Comparison of ENCODE assay signal across 33 mouse cellular contexts in the genomic region with DNA sequence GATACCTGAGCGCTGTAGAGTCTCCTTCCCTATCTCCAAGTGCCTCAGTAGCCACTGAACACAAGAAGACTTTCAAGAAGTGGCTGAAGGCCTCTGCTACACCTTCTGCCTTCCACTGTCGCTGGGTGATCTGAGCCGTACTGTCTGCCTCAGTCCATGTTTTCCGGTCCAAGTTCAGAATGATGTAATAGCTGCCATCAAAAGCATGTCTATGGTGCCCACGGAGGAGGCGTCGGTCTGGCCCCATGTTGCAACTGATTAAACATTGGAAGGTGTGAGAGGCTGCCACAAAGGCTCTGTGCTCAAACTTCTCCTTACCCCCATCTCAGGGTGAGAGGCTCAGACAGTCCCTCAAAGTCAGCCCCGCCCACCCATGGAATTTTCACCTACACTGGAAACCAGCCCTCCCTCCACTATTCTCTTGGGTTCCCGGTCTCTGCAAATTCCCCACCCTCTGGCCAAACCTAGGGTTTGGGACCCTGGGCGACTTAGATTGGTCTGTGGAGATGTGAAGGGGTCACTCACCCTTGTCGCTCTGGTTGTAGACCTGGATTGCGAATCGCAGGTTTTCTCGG. TPM values are rescaled to one million over a fixed set of nuclear protein-coding genes. Genes with fewer than 3 reads are reported as not detected.
DNase-seq lines count a peak whose midpoint lies in the region; ATAC-seq and TF ChIP-seq lines count a peak whose summit lies in the region.
"Had no signal": no experiment of that assay in that cellular context is flagged by ENCODE, and none has a peak within 500 bp of the region (broad histone marks: within the 10 kb centered on the region; RNA-seq: fewer than 3 reads in every experiment).

No protein-coding gene starts in this region.

- DNase-seq in R1 (ENCODE audit: low read depth, low spot score) = peak; percentile 90
- DNase-seq in liver, postnatal 0 days = peak; percentile 21
- DNase-seq in stomach, postnatal 0 days (ENCODE audit: low spot score) = no peak
- DNase-seq in midbrain, embryonic 10.5 days (ENCODE audit: low spot score) = no peak
- no peak for DNase-seq in cerebellum, adult 8-10 months
- DNase-seq: adrenal gland, postnatal 10 days; cerebellum, adult 11 months; cerebellum, adult 9-11 months; forebrain, postnatal 0 days; gastrocnemius, postnatal 10 days; heart, postnatal 36 days; kidney, adult 11 months; kidney, postnatal 25 days; lung, embryonic 14.5 days had no signal

- no peak for TF ChIP-seq EP300 in liver, postnatal 0 days (IDR thresholded peaks at IDR 0.05; ENCODE audit: low read depth)
- TF ChIP-seq EP300 in stomach, postnatal 0 days (optimal IDR thresholded peaks at IDR 0.05) = no peak

- H3K36me3 ChIP-seq in intestine, embryonic 15.5 days = no peaks in the 10 kb centered on the region
- H3K36me3 ChIP-seq in intestine, postnatal 0 days (ENCODE audit: control insufficient read depth, insufficient read depth) = no peaks in the 10 kb centered on the region
- H3K36me3 ChIP-seq in liver, embryonic 12.5 days = no peaks in the 10 kb centered on the region
- no peaks in the 10 kb centered on the region for H3K36me3 ChIP-seq in liver, postnatal 0 days (replicated peaks; ENCODE audit: insufficient read depth, low read length)
- H3K36me3 ChIP-seq in stomach, postnatal 0 days (ENCODE audit: control insufficient read depth, insufficient read depth, low read length) = no peaks in the 10 kb centered on the region
- H3K36me3 ChIP-seq in midbrain, embryonic 10.5 days = no peaks in the 10 kb centered on the region
- H3K36me3 ChIP-seq: forebrain, embryonic 12.5 days; hindbrain, embryonic 12.5 days; kidney, embryonic 15.5 days; limb, embryonic 12.5 days; midbrain, embryonic 12.5 days; neural tube, embryonic 12.5 days had no signal

- H3K9me3 ChIP-seq in intestine, embryonic 15.5 days = no peaks in the 10 kb centered on the region
- no peaks in the 10 kb centered on the region for H3K9me3 ChIP-seq in intestine, postnatal 0 days (ENCODE audit: control insufficient read depth)
- H3K9me3 ChIP-seq in liver, embryonic 12.5 days (replicated peaks) = no peaks in the 10 kb centered on the region
- no peaks in the 10 kb centered on the region for H3K9me3 ChIP-seq in liver, postnatal 0 days (ENCODE audit: low read length)
- no peaks in the 10 kb centered on the region for H3K9me3 ChIP-seq in stomach, postnatal 0 days (ENCODE audit: control insufficient read depth, low read length)
- no peaks in the 10 kb centered on the region for H3K9me3 ChIP-seq in midbrain, embryonic 10.5 days (replicated peaks)
- H3K9me3 ChIP-seq: forebrain, embryonic 12.5 days; hindbrain, embryonic 12.5 days; kidney, embryonic 15.5 days; limb, embryonic 12.5 days; midbrain, embryonic 12.5 days; neural tube, embryonic 12.5 days had no signal

- H3K4me1 ChIP-seq in intestine, embryonic 15.5 days (replicated peaks) = no peaks in the 10 kb centered on the region
- H3K4me1 ChIP-seq in intestine, postnatal 0 days (replicated peaks; ENCODE audit: control insufficient read depth, insufficient read depth, low read length) = no peaks in the 10 kb centered on the region
- H3K4me1 ChIP-seq in liver, embryonic 12.5 days = no peaks in the 10 kb centered on the region
- H3K4me1 ChIP-seq in liver, postnatal 0 days (ENCODE audit: insufficient read depth) = 0 out of 2 replicates have a peak, but pooled peaks cover 3% of the 10 kb centered on the region
- H3K4me1 ChIP-seq in stomach, postnatal 0 days (replicated peaks; ENCODE audit: control insufficient read depth, insufficient read depth) = no peaks in the 10 kb centered on the region
- no peaks in the 10 kb centered on the region for H3K4me1 ChIP-seq in midbrain, embryonic 10.5 days
- H3K4me1 ChIP-seq: forebrain, embryonic 12.5 days; hindbrain, embryonic 12.5 days; kidney, embryonic 15.5 days; limb, embryonic 12.5 days; midbrain, embryonic 12.5 days; neural tube, embryonic 12.5 days had no signal

- no peaks in the 10 kb centered on the region; the same call in 1 of the 2 replicates for H3K27me3 ChIP-seq in intestine, embryonic 15.5 days (replicated peaks)
- no peaks in the 10 kb centered on the region for H3K27me3 ChIP-seq in intestine, postnatal 0 days (replicated peaks; ENCODE audit: control insufficient read depth, insufficient read depth, low read length)
- H3K27me3 ChIP-seq in liver, embryonic 12.5 days (replicated peaks) = peaks cover 13% of the 10 kb centered on the region; the same call in 1 of the 2 replicates
- H3K27me3 ChIP-seq in liver, postnatal 0 days (ENCODE audit: insufficient read depth, low read length) = no peaks in the 10 kb centered on the region
- no peaks in the 10 kb centered on the region for H3K27me3 ChIP-seq in stomach, postnatal 0 days (ENCODE audit: control insufficient read depth, insufficient read depth, low read length)
- H3K27me3 ChIP-seq in midbrain, embryonic 10.5 days (ENCODE audit: low read depth, poor library complexity, severe bottlenecking) = no peaks in the 10 kb centered on the region
- H3K27me3 ChIP-seq: CH12.LX; forebrain, embryonic 12.5 days; hindbrain, embryonic 12.5 days; kidney, embryonic 15.5 days; limb, embryonic 12.5 days; midbrain, embryonic 12.5 days; neural tube, embryonic 12.5 days had no signal

- no peak for TF ChIP-seq CTCF in intestine, postnatal 0 days (IDR thresholded peaks at IDR 0.05; ENCODE audit: low read depth)
- no peak for TF ChIP-seq CTCF in liver, postnatal 0 days (IDR thresholded peaks at IDR 0.05; ENCODE audit: low read depth)
- no peak for TF ChIP-seq CTCF in stomach, postnatal 0 days (IDR thresholded peaks at IDR 0.05; ENCODE audit: low read depth)

- no peak overlapping the region for H3K9ac ChIP-seq in intestine, embryonic 15.5 days
- H3K9ac ChIP-seq in intestine, postnatal 0 days (ENCODE audit: low read depth, low read length) = no peak overlapping the region
- H3K9ac ChIP-seq in liver, embryonic 12.5 days = no peak overlapping the region
- H3K9ac ChIP-seq in liver, postnatal 0 days (replicated peaks) = no peak overlapping the region
- H3K9ac ChIP-seq in stomach, postnatal 0 days (ENCODE audit: low read length) = no peak overlapping the region
- H3K9ac ChIP-seq: forebrain, embryonic 12.5 days; forebrain, postnatal 0 days; hindbrain, embryonic 12.5 days; kidney, embryonic 15.5 days; limb, embryonic 12.5 days; lung, embryonic 14.5 days; midbrain, embryonic 12.5 days; neural tube, embryonic 12.5 days had no signal

- no peak overlapping the region for H3K27ac ChIP-seq in intestine, embryonic 15.5 days
- no peak overlapping the region for H3K27ac ChIP-seq in intestine, postnatal 0 days (ENCODE audit: low read depth, low read length)
- H3K27ac ChIP-seq in liver, embryonic 12.5 days = no peak overlapping the region
- no peak overlapping the region; the same call in 1 of the 2 replicates for H3K27ac ChIP-seq in liver, postnatal 0 days (ENCODE audit: low read depth)
- no peak overlapping the region for H3K27ac ChIP-seq in stomach, postnatal 0 days (replicated peaks)
- H3K27ac ChIP-seq in midbrain, embryonic 10.5 days (replicated peaks) = no peak overlapping the region
- H3K27ac ChIP-seq: forebrain, embryonic 12.5 days; hindbrain, embryonic 12.5 days; hindbrain, postnatal 0 days; kidney, embryonic 15.5 days; limb, embryonic 12.5 days; midbrain, embryonic 12.5 days; neural tube, embryonic 12.5 days had no signal

- ATAC-seq in intestine, embryonic 15.5 days = peak; percentile 34; the same call in 1 of the 2 replicates
- ATAC-seq in intestine, postnatal 0 days = no peak
- 0 out of 2 replicates have a peak, but pooled peaks have one; percentile 24 for ATAC-seq in liver, embryonic 12.5 days
- ATAC-seq in liver, postnatal 0 days = peak; percentile 85
- ATAC-seq in stomach, postnatal 0 days (ENCODE audit: low FRiP score, low TSS enrichment) = no peak
- ATAC-seq: forebrain, postnatal 0 days; hindbrain, postnatal 0 days had no signal

- no peak overlapping the region for H3K4me3 ChIP-seq in intestine, embryonic 15.5 days (replicated peaks)
- no peak overlapping the region for H3K4me3 ChIP-seq in intestine, postnatal 0 days (ENCODE audit: low read depth, low read length)
- no peak overlapping the region for H3K4me3 ChIP-seq in liver, embryonic 12.5 days
- H3K4me3 ChIP-seq in liver, postnatal 0 days (ENCODE audit: low read depth, low read length) = no peak overlapping the region
- no peak overlapping the region for H3K4me3 ChIP-seq in stomach, postnatal 0 days (ENCODE audit: low read depth, low read length)
- no peak overlapping the region for H3K4me3 ChIP-seq in midbrain, embryonic 10.5 days
- H3K4me3 ChIP-seq: erythroblast, embryonic 14.5 days; forebrain, embryonic 12.5 days; hindbrain, embryonic 12.5 days; kidney, embryonic 15.5 days; limb, embryonic 12.5 days; midbrain, embryonic 12.5 days; myocyte; neural tube, embryonic 12.5 days had no signal

- no peak overlapping the region for H3K4me2 ChIP-seq in intestine, embryonic 15.5 days (replicated peaks)
- no peak overlapping the region for H3K4me2 ChIP-seq in intestine, postnatal 0 days (replicated peaks; ENCODE audit: low read depth)
- no peak overlapping the region for H3K4me2 ChIP-seq in liver, embryonic 12.5 days
- no peak overlapping the region for H3K4me2 ChIP-seq in liver, postnatal 0 days (ENCODE audit: low read depth, low read length)
- H3K4me2 ChIP-seq in stomach, postnatal 0 days (replicated peaks; ENCODE audit: low read depth) = no peak overlapping the region
- H3K4me2 ChIP-seq: forebrain, embryonic 12.5 days; heart, embryonic 11.5 days; hindbrain, embryonic 12.5 days; kidney, embryonic 15.5 days; limb, embryonic 12.5 days; lung, embryonic 14.5 days; midbrain, embryonic 12.5 days; neural tube, embryonic 12.5 days had no signal

- 77% methylated on average over 14 of the region's 14 CpGs for WGBS in intestine, embryonic 15.5 days
- 64% methylated on average over 14 of the region's 14 CpGs for WGBS in intestine, postnatal 0 days
- WGBS in liver, embryonic 12.5 days (ENCODE audit: insufficient replicate concordance) = 69% methylated on average over 14 of the region's 14 CpGs
- 65% methylated on average over 14 of the region's 14 CpGs for WGBS in liver, postnatal 0 days (ENCODE audit: insufficient replicate concordance)
- 71% methylated on average over 14 of the region's 14 CpGs for WGBS in stomach, postnatal 0 days
- WGBS in midbrain, embryonic 10.5 days = 83% methylated on average over 14 of the region's 14 CpGs

RNA-seq across cellular contexts. Expression of a gene that starts 10.6 kb away (rescaled TPM):
- polyA plus RNA-seq in intestine, embryonic 15.5 days (2015; fragmentation: Nextera tagmentation; extraction: Ambion mirVana) = not detected in 2 replicates
- polyA plus RNA-seq in intestine, postnatal 0 days (2015; fragmentation: Nextera tagmentation; extraction: Ambion mirVana) = not detected in 2 replicates
- not detected in 2 replicates for polyA plus RNA-seq in liver, embryonic 12.5 days (2016; fragmentation: Nextera tagmentation; extraction: Ambion mirVana)
- polyA plus RNA-seq in liver, postnatal 0 days (2015; fragmentation: Nextera tagmentation; extraction: Ambion mirVana) = not detected in 2 replicates
- not detected in 2 replicates for polyA plus RNA-seq in stomach, postnatal 0 days (2015; fragmentation: Nextera tagmentation; extraction: Ambion mirVana)
- not detected in 2 replicates for polyA plus RNA-seq in midbrain, embryonic 10.5 days (2016; fragmentation: Nextera tagmentation; extraction: Ambion mirVana)
- polyA plus RNA-seq: C2C12; embryonic facial prominence, embryonic 14.5 days; erythroblast, embryonic 14.5 days; forebrain, embryonic 12.5 days; gonadal fat pad, adult 2 months; heart, embryonic 11.5 days; heart, embryonic 16.5 days; kidney, embryonic 15.5 days; limb, embryonic 12.5 days; lung, embryonic 14.5 days; myocyte; neural tube, embryonic 12.5 days; stomach, embryonic 14.5 days had no signal

RNA-seq across cellular contexts. Expression of a gene that starts 12.0 kb away (rescaled TPM):
- polyA plus RNA-seq in intestine, embryonic 15.5 days (2015; fragmentation: Nextera tagmentation; extraction: Ambion mirVana) = 6.3 TPM in 2 replicates
- polyA plus RNA-seq in intestine, postnatal 0 days (2015; fragmentation: Nextera tagmentation; extraction: Ambion mirVana) = 5.6 and 6.4 TPM in 2 replicates
- polyA plus RNA-seq in liver, embryonic 12.5 days (2016; fragmentation: Nextera tagmentation; extraction: Ambion mirVana) = 3.9 and 5.2 TPM in 2 replicates
- polyA plus RNA-seq in liver, postnatal 0 days (2015; fragmentation: Nextera tagmentation; extraction: Ambion mirVana) = 4.1 and 5.6 TPM in 2 replicates
- polyA plus RNA-seq in stomach, postnatal 0 days (2015; fragmentation: Nextera tagmentation; extraction: Ambion mirVana) = 4.5 and 5.2 TPM in 2 replicates
- 8.8 and 10.6 TPM in 2 replicates for polyA plus RNA-seq in midbrain, embryonic 10.5 days (2016; fragmentation: Nextera tagmentation; extraction: Ambion mirVana)

RNA-seq across cellular contexts. Expression of a gene that starts 12.0 kb away (rescaled TPM):
- polyA plus RNA-seq in intestine, embryonic 15.5 days (2015; fragmentation: Nextera tagmentation; extraction: Ambion mirVana) = 69.5 and 76.3 TPM in 2 replicates
- 59.1 and 60.1 TPM in 2 replicates for polyA plus RNA-seq in intestine, postnatal 0 days (2015; fragmentation: Nextera tagmentation; extraction: Ambion mirVana)
- 32.7 and 33.5 TPM in 2 replicates for polyA plus RNA-seq in liver, embryonic 12.5 days (2016; fragmentation: Nextera tagmentation; extraction: Ambion mirVana)
- 19.3 and 23.7 TPM in 2 replicates for polyA plus RNA-seq in liver, postnatal 0 days (2015; fragmentation: Nextera tagmentation; extraction: Ambion mirVana)
- polyA plus RNA-seq in stomach, postnatal 0 days (2015; fragmentation: Nextera tagmentation; extraction: Ambion mirVana) = 49.4 and 58.6 TPM in 2 replicates
- polyA plus RNA-seq in midbrain, embryonic 10.5 days (2016; fragmentation: Nextera tagmentation; extraction: Ambion mirVana) = 88.5 and 96.7 TPM in 2 replicates

RNA-seq across cellular contexts. Expression of a gene that starts 18.9 kb away (rescaled TPM):
- polyA plus RNA-seq in intestine, embryonic 15.5 days (2015; fragmentation: Nextera tagmentation; extraction: Ambion mirVana) = 95.4 and 99.5 TPM in 2 replicates
- 91.6 and 96.1 TPM in 2 replicates for polyA plus RNA-seq in intestine, postnatal 0 days (2015; fragmentation: Nextera tagmentation; extraction: Ambion mirVana)
- 44.5 and 47.3 TPM in 2 replicates for polyA plus RNA-seq in liver, embryonic 12.5 days (2016; fragmentation: Nextera tagmentation; extraction: Ambion mirVana)
- 39.9 and 41.7 TPM in 2 replicates for polyA plus RNA-seq in liver, postnatal 0 days (2015; fragmentation: Nextera tagmentation; extraction: Ambion mirVana)
- 77.9 and 79.7 TPM in 2 replicates for polyA plus RNA-seq in stomach, postnatal 0 days (2015; fragmentation: Nextera tagmentation; extraction: Ambion mirVana)
- 160 and 166 TPM in 2 replicates for polyA plus RNA-seq in midbrain, embryonic 10.5 days (2016; fragmentation: Nextera tagmentation; extraction: Ambion mirVana)

RNA-seq across cellular contexts. Expression of a gene that starts 18.9 kb away (rescaled TPM):
- polyA plus RNA-seq in intestine, embryonic 15.5 days (2015; fragmentation: Nextera tagmentation; extraction: Ambion mirVana) = 0.24 and 0.28 TPM in 2 replicates
- 0.05 TPM in 1 of 2 replicates, not detected in the other for polyA plus RNA-seq in intestine, postnatal 0 days (2015; fragmentation: Nextera tagmentation; extraction: Ambion mirVana)
- 0.11 TPM in 1 of 2 replicates, not detected in the other for polyA plus RNA-seq in liver, embryonic 12.5 days (2016; fragmentation: Nextera tagmentation; extraction: Ambion mirVana)
- 0.04 TPM in 1 of 2 replicates, not detected in the other for polyA plus RNA-seq in liver, postnatal 0 days (2015; fragmentation: Nextera tagmentation; extraction: Ambion mirVana)
- 0.05 and 0.08 TPM in 2 replicates for polyA plus RNA-seq in stomach, postnatal 0 days (2015; fragmentation: Nextera tagmentation; extraction: Ambion mirVana)
- polyA plus RNA-seq in midbrain, embryonic 10.5 days (2016; fragmentation: Nextera tagmentation; extraction: Ambion mirVana) = 0.83 and 1.2 TPM in 2 replicates
- polyA plus RNA-seq: erythroblast, embryonic 14.5 days had no signal

Comparison
In these comparisons a context has a peak if more than half of its experiments do, and no peak if none do; other contexts are left out.
1. ATAC-seq: peak in intestine, embryonic 15.5 days (single experiment), liver, embryonic 12.5 days (single experiment) and liver, postnatal 0 days (single experiment); none in intestine, postnatal 0 days (single experiment) and stomach, postnatal 0 days (single experiment).
2. DNase-seq: peak in R1 (single experiment) and liver, postnatal 0 days (single experiment); none in stomach, postnatal 0 days (single experiment), midbrain, embryonic 10.5 days (single experiment) and cerebellum, adult 8-10 months (single experiment).